Mouse (Mus musculus) urinary bladder, adult 2 months (tissue): ENCODE data around the gene BC017158. TPM values are rescaled to one million over a fixed set of nuclear protein-coding genes. Genes with fewer than 3 reads are reported as not detected.
"Not testable (repeated sequence)": the region's sequence is repeated elsewhere in the genome, so short reads cannot be mapped to it uniquely, and the experiment has no call there.

Experiments
- DNase-seq: peaks from one replicate; pipeline ENCODE4 v3.0.0; 2022; ENCODE audit warnings: low spot score
- polyA plus RNA-seq: library from polyadenylated mRNA; depleted of rRNA; stranded (reverse); fragments of >200 nt; gene quantifications from 2 replicates; pipeline ENCODE4 v1.2.3, GENCODE M21; 2012; rRNA removed

The BC017158 gene
- polyA plus RNA-seq, result 36.3 and 39.5 TPM in 2 replicates

DNA sequence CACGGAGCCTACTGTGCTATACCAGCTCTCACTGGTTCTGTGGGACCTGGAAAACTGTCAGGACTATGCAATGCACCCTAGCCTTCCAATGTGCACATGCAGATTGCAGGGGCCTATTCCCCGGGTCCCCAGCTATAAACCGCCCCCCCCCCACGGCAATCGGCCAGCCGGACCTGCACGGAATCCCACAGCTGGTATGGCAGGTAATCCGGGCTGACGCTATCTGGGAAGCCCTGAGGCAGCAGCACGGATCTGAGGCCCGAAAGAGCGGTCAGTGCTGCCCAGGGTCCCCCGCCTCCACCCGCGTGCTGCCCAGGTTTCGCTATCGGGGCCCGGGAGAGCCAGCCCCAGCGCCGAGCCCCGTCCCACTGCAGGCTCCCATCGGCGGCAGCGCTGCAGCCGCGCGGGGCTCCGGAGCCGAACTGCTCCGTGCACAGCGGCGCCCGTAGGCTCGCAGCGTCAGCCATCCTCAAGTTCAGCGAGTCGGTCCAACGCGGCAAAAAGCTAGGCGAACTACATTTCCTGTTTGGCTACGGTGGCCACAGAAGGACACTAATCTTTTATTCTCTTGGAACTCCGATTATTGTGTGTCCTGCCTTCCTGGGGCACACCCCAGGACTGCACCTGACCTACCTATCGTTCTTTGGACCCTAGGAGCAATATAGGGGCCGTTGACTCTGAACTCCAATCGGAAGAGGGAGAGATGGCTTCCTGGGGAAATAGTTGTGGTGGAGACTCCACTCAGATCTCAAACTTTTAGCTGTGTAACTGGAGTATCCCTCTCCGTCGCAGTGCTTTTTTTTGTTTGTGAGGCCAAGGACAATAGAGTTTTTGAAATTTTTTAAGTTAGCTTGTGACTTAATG is at the start of gene BC017158:
Gene BC017158, minus strand, starts transcription at position 554 of the 864 bp plus-strand sequence.
- peak; percentile 58 for DNase-seq

DNA sequence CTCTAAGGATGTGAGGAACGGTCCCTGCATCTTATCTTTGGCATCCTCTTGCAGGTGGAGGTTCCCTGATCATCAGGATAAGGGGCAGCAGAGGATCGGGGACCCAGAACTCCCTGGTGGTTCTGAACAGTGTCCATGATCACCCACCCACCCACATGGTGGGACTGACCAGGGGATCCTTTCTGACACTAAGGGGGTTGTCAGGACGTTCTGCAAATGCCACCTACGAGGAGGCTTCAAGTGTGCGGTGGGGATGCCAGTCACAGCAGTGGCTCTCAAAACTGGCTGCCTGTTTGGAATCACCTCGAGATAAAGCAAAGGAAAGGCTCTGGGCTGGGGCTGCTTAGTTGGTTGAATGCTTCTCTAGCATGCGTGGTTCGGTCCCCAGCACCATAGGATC is 49.0 kb upstream of the BC017158 start:
- no peak for DNase-seq

DNA sequence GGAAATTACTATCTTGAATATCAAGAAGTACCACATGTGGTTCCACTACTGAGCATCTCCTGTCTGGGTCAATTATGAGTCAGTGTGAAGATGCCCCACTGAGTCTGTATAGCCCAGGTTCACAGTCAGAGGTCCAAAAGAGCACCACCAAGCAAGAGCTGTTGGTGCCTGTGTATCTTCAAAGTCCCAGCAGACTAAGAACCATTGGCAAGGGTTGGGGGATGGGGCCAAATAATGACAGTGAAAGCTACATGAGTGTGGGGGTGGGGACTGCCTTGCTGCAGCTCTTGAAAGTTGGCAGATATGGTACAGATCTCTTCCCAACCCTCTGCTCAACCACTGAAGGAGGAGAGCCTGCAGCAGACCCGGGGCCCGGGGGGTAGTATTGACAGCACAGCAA is 48.6 kb upstream of the BC017158 start:
- DNase-seq, result no peak

DNA sequence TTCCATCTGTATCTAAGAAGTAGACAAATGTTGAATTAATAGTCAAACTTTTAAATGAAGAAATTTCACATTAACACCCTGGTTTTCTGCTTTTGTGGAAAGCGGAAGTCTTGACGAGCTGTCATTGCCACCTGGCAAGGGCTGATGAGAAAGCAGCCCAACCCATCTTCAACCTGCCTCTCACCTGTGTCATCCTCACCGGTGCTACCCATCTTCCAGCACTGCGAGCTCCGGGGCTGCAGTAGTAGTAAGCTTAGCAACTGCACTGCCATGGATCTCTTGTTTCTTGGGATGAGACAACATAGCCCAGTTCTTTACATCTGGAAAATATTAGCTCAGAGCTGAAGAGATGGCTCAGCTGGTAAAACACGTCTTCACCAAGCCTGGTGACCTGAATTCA is 47.7 kb upstream of the BC017158 start:
- DNase-seq, result no peak

DNA sequence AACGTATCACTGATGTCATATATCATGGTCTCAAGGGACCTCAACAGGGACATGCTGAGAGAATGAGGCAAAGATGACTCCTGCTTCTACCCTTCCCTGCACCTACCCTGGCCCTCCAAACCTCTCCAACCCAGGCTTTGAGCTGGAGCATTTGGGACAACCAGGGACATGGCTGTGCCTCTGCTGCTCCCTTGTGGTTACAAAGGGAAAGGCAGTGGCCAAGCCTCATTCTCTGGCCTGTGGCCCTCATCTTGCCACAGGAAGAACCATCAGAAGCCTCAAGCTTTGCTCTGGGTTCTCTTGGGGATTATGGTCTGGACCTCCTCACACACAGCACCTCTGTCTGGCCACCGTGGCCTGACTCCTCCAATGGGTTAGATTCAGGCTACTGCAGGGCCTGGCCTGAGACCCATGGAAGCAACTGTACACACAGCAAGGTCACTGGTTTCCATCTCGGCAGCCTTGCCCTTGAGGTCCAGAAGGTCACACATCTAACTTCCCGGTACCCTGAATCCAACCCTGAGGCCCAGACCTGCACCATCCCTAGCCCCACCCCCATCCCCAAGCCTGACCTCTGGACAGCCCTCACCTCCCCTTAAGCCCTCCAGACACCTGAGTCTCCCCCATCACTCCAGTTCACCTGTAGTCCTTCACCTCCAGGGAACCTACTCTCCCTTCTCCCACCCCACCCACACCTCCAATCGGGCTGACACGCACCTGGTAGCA is 47.1 kb upstream of the BC017158 start:
- DNase-seq, result peak; percentile 58

DNA sequence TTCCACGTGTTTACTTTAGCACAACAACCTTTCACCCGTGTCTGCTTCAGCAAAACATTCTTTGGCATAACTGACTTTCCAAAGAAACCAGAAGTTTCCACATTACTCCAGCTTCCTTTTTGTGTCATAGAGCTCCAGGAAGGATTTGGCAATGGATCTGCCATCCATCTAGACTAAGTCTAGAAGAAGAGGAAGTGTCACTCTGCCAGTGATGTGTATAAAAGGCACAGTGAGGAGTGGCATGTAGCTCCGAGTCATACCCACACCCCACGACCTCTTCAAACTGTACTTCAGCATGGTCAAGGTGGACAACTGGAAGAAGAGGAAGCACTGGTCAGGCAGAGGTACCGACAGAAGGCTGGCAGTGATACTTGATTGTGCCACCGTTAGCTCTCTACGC is 46.5 kb upstream of the BC017158 start:
- no peak for DNase-seq

DNA sequence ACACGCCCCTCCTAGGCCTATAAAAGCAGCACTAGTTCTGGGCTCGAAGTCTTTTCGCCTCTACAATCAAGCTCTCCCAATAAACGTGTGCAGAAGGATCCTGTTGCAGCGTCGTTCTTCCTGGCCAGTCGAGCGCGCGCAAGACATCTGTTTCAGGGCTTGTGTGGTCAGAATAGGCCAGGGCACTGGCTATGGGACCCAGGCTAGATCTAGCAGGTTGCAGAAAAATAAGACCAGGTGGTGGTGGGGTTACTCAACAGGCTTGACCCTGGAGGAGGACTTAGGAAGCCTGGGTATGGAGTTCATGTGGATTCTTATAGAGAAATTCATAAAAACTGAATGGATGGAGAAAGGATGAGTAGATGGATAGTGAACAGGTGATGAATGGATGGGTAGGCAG is 44.7 kb upstream of the BC017158 start:
- not testable (repeated sequence) for DNase-seq

DNA sequence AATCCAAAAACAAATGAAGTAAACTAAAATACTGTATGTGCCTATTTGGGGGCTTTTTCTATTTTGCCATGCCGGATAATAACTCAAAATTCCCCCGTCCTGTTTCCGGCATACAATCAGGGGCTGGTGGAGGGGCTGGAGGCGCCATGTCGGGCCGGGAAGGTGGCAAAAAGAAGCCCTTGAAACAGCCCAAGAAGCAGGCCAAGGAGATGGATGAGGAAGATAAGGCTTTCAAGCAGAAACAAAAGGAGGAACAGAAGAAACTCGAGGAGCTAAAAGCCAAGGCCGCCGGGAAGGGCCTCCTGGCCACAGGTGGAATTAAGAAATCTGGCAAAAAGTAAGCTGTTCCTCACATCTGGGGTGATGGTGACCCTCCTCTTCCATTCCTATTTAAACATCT is 42.4 kb upstream of the BC017158 start:
- DNase-seq, result not testable (repeated sequence)

DNA sequence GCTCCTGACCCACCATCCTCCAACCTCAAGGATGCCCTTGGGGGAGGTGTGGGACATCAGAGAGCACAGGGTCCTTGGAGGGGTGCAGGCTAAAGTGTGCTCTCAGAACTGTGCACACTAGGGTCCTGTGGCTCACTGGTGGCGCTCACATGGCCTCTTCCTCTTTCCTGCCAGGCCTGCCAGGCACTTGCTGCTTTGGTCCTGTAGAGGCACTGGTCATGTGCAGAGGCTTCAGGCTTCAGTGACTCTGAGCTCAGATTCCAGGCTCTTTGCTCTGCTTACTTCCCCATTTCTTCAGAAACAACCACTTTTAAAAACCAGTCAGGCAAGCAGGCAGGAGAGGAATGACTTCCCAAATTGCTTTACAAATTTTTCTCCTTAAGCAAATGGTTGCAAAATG is 34.9 kb upstream of the BC017158 start:
- DNase-seq, result no peak

DNA sequence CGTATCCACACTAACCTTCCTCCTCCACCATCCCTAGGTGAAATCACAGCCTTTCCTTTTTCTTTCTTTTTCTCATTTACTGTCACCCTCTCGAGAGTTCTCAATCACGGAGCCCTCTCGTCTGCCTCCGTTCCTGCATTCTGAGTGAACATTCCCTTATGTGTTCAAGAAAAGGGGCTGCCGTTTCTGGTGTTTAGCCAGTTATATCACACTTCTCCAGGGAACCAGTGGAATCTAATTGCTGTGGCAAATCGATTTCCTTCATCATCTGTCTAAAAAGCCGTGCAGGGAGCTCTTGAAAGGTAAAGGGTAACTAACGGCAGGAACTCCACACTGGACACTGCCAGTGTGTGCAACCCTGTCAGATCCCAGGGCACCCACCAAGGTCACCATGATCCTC is 33.0 kb upstream of the BC017158 start:
- DNase-seq, result no peak

DNA sequence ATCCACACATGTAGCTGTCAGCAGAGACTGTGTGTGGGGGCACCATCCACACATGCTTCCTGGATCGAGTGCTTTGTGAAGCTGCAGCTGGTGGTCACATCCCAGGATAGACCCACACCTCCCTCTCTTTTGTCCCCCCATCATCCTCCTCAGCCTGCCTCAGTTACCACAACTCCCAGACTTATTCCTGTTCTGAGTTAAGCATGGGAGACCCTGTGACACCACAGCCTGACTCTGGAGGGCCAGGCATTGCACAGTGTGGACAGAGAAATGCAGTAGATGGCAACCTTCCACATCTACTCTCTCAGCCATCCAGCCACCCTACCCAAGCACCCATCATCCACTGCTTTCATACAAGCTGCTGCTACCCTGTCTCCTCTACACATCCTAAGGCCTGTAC is 27.0 kb upstream of the BC017158 start:
- DNase-seq, result no peak

DNA sequence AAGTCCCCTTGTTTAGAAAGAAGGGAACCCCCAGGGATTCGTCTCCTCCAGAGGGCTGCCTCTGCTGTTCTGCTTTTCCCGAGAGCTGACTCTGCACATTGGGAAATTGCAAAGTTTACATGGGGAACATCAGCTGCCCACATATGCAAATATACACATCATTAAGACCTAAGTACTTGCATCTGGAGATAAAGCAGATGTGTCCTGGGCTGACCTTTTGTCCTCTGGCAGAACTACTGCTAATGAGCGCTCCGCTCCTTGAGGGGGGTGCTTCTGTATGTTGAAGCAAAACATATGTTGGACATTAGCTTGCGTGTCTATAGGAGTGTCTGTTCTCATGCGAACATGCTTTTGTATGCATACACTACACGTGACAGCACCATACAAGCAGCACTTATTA is 23.3 kb upstream of the BC017158 start:
- DNase-seq, result no peak

DNA sequence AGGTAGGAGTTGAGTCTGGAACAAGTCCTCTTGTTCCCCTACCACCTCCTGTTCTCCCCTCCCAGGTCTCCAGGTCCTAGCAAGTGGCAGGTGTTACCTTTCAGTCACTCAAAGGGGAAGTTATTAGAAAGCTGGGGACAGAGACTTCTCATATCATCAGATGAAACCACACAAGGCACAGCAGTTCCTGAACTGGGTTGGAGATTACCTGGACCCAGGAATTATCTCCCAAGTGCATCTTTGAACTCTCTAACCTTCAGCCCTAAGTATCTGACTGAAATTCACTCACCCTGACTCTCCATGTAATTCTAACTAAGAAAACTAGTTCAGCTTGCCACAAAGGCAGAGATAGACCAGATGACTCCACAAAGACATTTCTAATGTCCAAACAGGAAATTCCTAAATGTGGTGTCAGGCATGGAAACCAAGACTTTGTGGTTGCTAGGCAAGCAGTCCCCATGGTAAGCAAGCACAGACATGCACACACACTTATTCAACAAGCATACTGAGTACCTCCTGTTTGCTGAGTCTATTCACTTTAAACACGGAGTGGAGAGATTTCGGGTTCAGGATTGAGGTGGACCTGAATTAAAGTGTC is 22.3 kb upstream of the BC017158 start:
- no peak for DNase-seq

DNA sequence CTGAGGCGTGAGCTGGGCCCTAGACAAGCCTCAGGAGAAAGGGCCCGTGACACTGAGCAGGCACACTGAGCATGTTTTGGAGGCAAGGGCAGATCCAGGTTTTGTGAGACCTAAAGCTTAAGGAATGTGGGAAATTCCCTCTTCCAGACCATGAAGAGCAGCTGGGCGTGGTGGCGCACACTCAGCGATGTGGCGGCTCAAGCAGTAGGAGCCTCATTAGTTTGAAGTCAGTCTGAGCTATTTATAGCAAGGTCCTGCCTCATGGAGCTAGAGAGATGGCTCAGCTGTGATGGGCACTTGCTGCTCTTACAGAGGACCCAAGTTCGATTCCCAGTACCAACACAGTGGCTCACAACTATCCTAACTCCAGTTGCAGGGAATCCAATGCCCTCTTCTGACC is 21.2 kb upstream of the BC017158 start:
- no peak for DNase-seq

DNA sequence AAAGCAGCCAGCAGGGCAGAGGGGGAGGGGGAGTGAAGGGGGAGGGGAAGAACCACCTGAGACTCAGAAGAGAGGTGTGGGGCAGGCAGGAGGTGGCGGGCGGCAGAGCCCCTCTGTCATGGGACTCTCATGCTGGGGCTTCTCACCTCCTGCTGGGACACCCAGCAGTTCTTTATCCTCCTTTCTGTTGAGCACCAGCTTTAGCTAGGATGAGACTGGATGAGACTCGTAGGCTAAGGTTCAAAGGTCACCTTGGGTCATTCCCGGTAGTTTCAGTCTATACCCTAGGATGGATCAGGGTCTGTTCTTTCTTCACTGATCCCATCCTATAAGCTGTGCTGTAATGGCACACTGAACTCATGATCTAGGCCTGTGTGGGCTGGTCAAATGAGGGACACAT is 19.0 kb upstream of the BC017158 start:
- DNase-seq, result no peak

DNA sequence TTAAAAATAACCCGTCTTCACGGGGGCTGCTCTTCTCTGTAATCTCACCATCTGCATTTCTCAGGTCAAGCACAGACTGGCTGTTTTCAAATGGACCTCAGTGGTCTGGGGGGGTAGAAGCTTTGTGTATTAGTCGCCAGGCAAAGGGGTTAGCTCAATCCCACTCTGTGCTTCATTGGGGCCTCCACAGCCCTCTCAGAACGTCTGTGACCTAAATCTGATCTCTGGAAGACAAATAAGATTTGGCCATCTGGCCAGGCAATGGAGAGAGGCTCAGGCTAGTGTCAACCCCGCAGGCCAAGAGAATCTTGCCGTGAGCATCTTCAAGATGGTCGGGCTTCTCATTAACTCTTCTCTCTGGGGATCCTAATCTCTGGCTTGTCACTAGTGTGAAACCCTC is 16.5 kb upstream of the BC017158 start:
- no peak for DNase-seq

DNA sequence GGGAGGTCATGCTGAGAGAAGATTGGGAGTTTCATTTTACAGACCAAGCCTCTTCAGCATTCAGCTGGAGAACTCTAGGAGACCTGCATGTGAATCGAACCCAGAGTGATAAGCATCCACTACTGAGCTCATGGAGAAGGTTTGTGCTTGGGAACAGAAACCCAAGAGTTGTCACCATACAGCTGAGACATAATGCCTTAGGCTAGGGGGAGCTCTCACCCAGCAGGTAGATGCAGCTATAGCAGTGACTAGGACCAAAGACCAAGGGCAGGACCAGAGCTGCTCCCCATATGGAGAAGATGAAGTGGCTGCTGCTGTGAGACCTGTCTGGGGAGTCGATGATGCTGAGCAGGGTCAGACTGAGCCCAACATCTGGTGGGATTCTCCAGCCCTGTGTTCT is 15.6 kb upstream of the BC017158 start:
- no peak for DNase-seq

DNA sequence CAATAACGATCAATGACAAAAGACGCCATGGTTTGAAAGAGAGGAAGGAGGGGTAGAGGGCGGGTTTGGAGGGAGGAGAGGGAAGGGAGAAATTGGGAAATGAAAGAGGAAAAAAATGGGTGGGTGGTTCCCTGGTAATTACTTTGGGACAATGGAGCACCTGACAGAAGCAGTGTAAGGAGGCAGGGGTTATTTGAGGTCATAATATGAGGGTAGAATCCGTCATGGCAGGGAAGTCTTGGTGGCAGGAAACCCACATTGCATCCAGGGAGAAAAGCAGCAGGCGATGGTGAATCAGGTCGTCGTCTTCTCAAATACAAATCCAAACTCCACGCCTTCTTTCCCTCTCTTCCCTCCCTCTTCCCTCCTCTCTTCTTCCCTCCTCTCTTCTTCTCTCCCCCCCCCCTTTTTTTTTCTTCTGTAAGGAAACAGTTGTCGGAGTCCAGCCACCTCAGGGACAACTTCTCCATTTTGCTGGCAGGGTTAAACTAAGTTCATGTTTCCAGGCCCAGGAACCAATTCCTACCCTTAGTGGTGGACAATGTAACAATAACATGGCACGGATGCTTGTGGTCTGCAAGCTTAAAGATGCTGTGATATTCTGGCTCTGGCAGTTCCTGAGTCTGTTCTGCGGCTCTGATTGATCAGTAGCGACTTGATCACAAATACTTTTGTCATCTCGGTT is 14.5 kb upstream of the BC017158 start:
- DNase-seq, result no peak

DNA sequence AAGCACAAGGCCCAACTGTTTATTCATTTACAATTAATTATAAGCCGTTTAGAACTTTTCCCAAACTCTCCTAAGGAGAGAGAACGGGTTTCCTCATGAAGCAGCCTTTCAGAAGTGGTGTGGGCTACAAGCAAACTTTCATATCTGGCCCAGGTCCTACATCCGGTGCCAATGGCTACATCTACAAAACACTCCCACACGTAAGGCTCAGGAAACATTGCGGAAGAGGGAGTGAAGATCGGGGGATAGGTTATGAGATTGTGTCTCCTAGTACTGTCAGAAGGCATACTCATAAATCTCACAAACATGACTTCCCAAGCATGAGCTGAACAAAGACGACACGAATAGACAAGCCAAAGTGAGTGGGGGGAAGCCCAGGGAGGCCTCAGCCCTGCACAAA is 13.8 kb upstream of the BC017158 start:
- no peak for DNase-seq

DNA sequence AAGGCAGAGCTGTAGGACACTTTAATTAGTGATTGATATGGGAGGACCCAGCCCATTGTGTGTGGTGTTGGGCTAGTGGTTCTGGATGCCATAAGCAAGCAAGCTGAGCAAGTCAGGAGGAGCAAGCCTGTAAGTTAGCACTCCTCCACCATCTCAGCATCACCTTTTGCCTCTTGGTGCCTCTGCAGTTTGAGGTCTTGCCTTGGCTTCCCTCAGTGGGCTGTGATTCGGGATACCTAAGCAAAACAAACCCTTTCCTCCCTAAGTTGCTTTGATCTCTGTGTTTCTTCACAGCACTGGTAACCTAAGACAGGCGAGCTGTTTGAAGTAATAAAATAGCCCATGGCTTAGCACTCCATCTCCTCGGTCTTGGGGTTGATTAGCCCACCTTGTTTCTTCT is 13.3 kb upstream of the BC017158 start:
- no peak for DNase-seq

DNA sequence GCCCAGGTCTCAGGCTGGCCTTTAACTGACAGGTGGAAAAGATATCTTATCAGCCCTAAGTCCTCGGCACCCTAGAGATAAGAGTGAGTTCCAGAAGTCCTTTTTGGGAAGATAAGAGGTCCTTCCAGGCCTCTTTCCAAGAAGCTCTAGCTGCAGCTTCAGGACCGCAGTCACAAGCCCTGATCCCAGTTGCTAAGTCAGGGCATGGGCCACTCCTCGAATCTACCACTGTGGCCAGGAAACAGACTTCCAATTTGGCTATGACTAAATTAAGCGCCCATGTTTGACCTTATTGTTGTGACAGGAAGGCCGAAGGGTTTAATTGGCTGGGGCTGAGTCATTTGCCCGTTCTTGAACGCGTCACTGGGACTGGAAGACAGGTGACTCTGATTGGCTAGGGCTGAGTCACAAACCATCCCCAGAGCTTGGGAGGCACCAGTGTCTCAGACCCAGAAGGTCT is 12.3 kb upstream of the BC017158 start:
- no peak for DNase-seq

DNA sequence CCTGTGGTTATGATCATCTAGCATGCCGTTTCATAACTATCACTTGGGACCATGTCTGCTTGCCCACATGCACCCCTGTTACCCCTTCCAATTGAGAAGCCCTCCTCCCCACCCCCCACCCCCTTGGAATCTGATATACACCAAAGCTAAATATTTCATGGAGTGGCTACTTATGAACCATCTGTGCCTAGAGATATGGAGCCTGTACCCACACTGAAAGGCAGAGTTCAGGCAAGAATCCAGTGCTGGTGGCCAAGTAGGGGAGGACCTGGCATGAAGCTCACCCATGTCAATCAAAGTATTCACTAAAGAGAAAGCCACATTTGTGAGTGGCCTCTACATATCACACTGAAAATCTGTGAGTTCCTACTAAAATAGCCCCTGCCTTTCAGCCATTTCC is 11.8 kb upstream of the BC017158 start:
- DNase-seq, result no peak
